Mouse (Mus musculus): ENCODE measurements around the gene Ppp1cb.
A peak's percentile ranks its signal among the peaks of the same experiment; 100 is the strongest.

Gene Ppp1cb

GRCm38 (mm10) chr5:32445287-32445921 is 13.2 kb upstream of the Ppp1cb start:
- no peak for DNase-seq

GRCm38 (mm10) chr5:32446394-32446793 is 12.2 kb upstream of the Ppp1cb start:
- peak; percentile 71 for DNase-seq

GRCm38 (mm10) chr5:32446810-32447209 is 11.8 kb upstream of the Ppp1cb start:
- DNase-seq = no peak

- DNase-seq = peak; percentile 46
These were observed 723 bp downstream of the Ppp1cb start for GRCm38 (mm10) chr5:32459251-32459881.

- DNase-seq = peak; percentile 69
These were observed 1.5 kb downstream of the Ppp1cb start for GRCm38 (mm10) chr5:32459882-32460751.

- DNase-seq = no peak
These were observed 2.3 kb downstream of the Ppp1cb start for GRCm38 (mm10) chr5:32460973-32461372.

GRCm38 (mm10) chr5:32472332-32473028 is 13.8 kb downstream of the Ppp1cb start:
- DNase-seq = peak; percentile 49

- no peak for DNase-seq
These were observed 14.3 kb downstream of the Ppp1cb start for GRCm38 (mm10) chr5:32473029-32473352.

- no peak for DNase-seq
These were observed 17.9 kb downstream of the Ppp1cb start for GRCm38 (mm10) chr5:32476501-32476900.

GRCm38 (mm10) chr5:32478972-32479371 is 20.3 kb downstream of the Ppp1cb start:
- no peak for DNase-seq

- DNase-seq = no peak
These were observed 26.8 kb downstream of the Ppp1cb start for GRCm38 (mm10) chr5:32485430-32485829.

- DNase-seq = no peak
These were observed 29.4 kb downstream of the Ppp1cb start for GRCm38 (mm10) chr5:32488044-32488443.

GRCm38 (mm10) chr5:32494084-32494700 is 35.5 kb downstream of the Ppp1cb start:
- no peak for DNase-seq

GRCm38 (mm10) chr5:32508766-32509165 is 50.1 kb downstream of the Ppp1cb start:
- DNase-seq = no peak

- peak; percentile 56 for DNase-seq
These were observed 61.7 kb downstream of the Ppp1cb start for GRCm38 (mm10) chr5:32520381-32520780.

- no peak for DNase-seq
These were observed 90.8 kb downstream of the Ppp1cb start for GRCm38 (mm10) chr5:32549449-32549848.

- DNase-seq = no peak
These were observed 106.1 kb downstream of the Ppp1cb start for GRCm38 (mm10) chr5:32564697-32565096.
